Mouse (Mus musculus) urinary bladder, postnatal 0 days (tissue): Measurements from ENCODE around the gene 1700001J03Rik. TPM values are rescaled to one million over a fixed set of nuclear protein-coding genes. Genes with fewer than 3 reads are reported as not detected.

ENCODE experiments used
- polyA plus RNA-seq: library from polyadenylated mRNA; unstranded; fragments of >200 nt; fragmentation: Nextera tagmentation; extraction: Ambion mirVana; gene quantifications from 2 replicates; pipeline ENCODE4 v1.2.1, GENCODE M21; 2015

Gene 1700001J03Rik
- polyA plus RNA-seq = not detected in 2 replicates

DNA sequence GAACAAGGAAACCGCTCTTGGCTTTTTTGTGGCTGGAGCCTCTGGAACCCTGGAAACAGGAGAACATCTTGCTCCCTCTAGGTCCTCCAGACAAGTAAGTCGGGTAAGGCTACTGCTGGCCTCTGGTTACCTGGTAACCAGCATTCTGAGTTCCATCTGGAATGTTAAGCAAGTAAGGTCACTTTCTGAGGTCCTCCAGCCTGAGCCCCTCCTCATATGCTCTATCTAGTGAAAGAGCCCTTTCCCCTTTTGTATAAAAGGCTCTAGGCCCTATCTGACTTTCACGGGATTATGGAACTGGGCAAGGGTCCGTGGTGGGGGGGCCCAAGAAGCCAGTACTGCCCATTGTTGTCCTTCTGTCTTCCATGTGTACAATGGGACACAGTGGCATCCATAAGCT is at the start of gene 1700001J03Rik:
1700001J03Rik (minus strand) TSS at position 101 of the 400 bp plus-strand sequence.

DNA sequence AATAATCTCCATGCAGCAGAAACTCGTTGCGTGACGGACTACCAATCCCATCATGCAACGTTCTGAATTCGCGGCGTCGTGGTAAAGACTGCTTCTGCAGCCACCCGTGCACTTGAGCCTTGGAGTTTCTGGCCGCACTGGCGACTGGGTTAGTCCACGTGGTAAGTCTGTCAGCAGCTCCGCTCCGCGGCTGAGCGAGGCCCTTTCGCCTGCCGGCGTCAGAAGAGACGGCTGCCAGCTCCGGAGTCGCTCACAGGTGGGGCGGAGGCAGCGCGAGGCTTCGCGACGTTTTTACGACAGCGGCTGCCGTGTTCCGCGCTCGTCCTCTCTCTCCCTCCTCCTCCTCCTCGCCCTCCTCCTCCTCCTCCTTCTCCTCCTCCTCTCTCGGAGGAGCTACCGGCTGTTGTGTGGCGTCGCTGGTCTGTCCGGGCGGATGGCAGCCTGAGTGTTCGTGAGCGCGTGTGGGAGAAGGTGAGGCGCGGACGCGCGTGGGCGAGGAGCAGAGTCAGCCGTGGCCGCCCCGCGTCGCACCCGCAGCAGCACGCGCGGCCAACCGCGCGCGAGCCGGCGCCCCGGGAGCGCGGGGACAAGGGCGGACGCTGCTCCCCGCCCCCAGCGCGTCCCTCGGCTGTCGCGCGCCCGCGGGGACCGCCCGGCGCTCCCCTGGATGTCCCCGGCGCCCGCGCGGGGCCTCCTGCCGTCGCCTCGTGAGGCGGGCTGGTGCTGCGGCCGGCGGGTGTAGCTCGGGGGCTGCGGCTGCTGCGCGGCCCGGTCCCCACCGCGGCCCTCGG is 46.0 kb upstream of the 1700001J03Rik start, which contains the start of gene Cdk8:
Cdk8 (plus strand) TSS at position 367 of the 791 bp plus-strand sequence.

DNA sequence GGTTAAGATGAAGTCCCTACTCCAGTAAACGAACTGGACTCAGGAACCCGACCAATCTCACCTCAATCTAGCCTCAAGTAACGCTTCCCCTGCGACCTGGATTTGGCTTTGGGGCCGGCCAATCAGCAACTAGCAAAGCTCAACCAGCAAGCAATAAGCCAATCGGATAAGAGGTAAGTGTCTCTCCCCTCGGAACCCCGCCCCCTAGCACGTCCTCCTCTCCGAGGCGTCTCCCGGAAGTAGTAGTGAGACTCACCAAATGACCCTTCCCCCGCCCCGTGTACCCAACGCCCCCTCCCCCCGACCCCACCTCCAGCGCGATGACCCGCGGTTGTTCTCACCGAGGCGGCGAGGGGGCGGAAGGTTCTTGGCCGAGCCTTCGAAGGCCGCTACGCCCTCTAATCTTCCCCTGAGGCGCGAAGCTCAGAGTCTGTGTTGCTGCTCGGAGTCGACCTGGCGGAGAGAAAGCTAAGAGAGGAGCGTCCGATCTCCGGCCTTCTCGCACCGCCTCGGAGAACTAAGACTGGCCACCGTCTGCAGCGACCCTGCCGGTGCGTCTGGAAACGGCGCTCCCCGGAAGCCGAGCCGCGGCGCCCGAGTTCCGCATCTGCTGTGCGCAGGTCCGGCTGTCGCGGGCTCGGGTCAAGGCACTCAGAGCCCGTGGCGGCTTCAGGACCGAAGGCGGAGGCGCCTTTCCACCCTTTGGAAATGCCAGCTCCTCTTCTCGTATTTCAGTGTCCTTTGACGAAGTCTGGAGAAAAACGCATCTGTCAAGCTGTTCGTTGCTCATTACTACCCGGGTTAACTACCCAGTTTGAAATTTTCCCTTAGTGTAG is 36.0 kb upstream of the 1700001J03Rik start, which contains the start of gene Rnf6:
Rnf6 (minus strand) TSS at position 677 of the 836 bp plus-strand sequence.

DNA sequence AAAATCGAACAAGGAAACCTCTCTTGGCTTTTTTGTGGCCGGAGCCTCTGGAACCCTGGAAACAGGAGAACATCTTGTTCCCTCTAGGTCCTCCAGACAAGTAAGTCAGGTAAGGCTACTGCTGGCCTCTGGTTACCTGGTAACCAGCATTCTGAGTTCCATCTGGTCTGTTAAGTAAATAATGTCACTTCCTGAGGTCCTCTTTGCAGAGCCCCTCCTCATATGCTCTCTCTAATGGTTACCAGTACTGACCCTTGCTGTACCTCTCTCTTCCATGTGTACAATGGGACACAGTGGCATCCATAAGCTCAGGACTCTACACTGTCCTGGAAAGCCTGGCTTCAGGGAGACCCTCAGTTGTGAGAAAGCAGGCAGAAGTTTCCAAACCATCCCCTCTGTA is 14.5 kb downstream of the 1700001J03Rik start, which contains the start of gene Gm6309:
Gm6309 (minus strand) TSS at position 101 of the 400 bp plus-strand sequence.

DNA sequence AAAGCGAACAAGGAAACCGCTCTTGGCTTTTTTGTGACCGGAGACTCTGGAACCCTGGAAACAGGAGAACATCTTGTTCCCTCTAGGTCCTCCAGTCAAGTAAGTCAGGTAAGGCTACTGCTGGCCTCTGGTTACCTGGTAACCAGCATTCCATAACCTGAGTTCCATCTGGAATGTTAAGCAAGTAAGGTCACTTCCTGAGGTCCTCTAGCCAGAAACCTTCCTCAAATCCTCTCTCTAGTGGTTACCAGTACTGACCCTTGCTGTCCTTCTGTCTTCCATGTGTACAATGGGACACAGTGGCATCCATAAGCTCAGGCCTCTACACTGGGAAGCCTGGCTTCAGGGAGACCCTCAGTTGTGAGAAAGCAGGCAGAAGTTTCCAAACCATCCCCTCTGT is 24.7 kb downstream of the 1700001J03Rik start, which contains the start of gene Gm5565:
Gm5565 (minus strand) TSS at position 101 of the 400 bp plus-strand sequence.

Other genes starting within 250 kb of the 1700001J03Rik start
- 0.19 and 0.42 TPM in 2 replicates for gene Cyp3a25, start 175.7 kb downstream of the 1700001J03Rik start, polyA plus RNA-seq
- not detected in 2 replicates for gene Cyp3a59, start 106.0 kb downstream of the 1700001J03Rik start, polyA plus RNA-seq
- not detected in 2 replicates for gene Gm5565, start 24.8 kb downstream of the 1700001J03Rik start, polyA plus RNA-seq
- not detected in 2 replicates for gene Gm6309, start 14.6 kb downstream of the 1700001J03Rik start, polyA plus RNA-seq
- gene Rnf6, start 36.3 kb upstream of the 1700001J03Rik start, polyA plus RNA-seq = 39.4 and 44.9 TPM in 2 replicates
- 13.2 and 15.4 TPM in 2 replicates for gene Cdk8, start 45.9 kb upstream of the 1700001J03Rik start, polyA plus RNA-seq
- gene Wasf3, start 199.7 kb upstream of the 1700001J03Rik start, polyA plus RNA-seq = 0.30 and 0.34 TPM in 2 replicates